Comparison of ENCODE assay signal across 10 mouse cellular contexts in genomic region chr19:33065274-33066200, GRCm38 (mm10).
A peak's percentile ranks its signal among the peaks of the same experiment; 100 is the strongest.
DNase-seq lines count a peak whose midpoint lies in the region; ATAC-seq and TF ChIP-seq lines count a peak whose summit lies in the region.
"Had no signal": no experiment of that assay in that cellular context is flagged by ENCODE, and none has a peak within 500 bp of the region (broad histone marks: within the 10 kb centered on the region; RNA-seq: fewer than 3 reads in every experiment).

No protein-coding gene starts in this region.

- no peaks in the 10 kb centered on the region for H3K9me3 ChIP-seq in kidney, postnatal 0 days (replicated peaks; ENCODE audit: low read length)
- no peaks in the 10 kb centered on the region for H3K9me3 ChIP-seq in stomach, postnatal 0 days (ENCODE audit: control insufficient read depth, low read length)
- H3K9me3 ChIP-seq: neural tube, embryonic 12.5 days had no signal

- no peak overlapping the region for H3K4me3 ChIP-seq in kidney, postnatal 0 days (replicated peaks; ENCODE audit: low read depth, low read length)
- no peak overlapping the region for H3K4me3 ChIP-seq in stomach, postnatal 0 days (ENCODE audit: low read depth, low read length)
- H3K4me3 ChIP-seq: neural tube, embryonic 12.5 days had no signal

- TF ChIP-seq CTCF in kidney, postnatal 0 days (IDR thresholded peaks at IDR 0.05; ENCODE audit: low read depth) = no peak
- TF ChIP-seq CTCF in stomach, postnatal 0 days (IDR thresholded peaks at IDR 0.05; ENCODE audit: low read depth) = no peak

- no peak overlapping the region for H3K9ac ChIP-seq in kidney, postnatal 0 days (ENCODE audit: low read depth, low read length)
- no peak overlapping the region for H3K9ac ChIP-seq in stomach, postnatal 0 days (ENCODE audit: low read length)
- H3K9ac ChIP-seq: neural tube, embryonic 12.5 days had no signal

- DNase-seq in cerebellum, postnatal 10 days = peak; percentile 13 to 30
- no peak for DNase-seq in cerebellum, adult 11-12 months
- DNase-seq in kidney, postnatal 0 days (ENCODE audit: low spot score) = peak; percentile 72
- no peak for DNase-seq in kidney, adult 9 months
- peak; percentile 6 for DNase-seq in right cerebral cortex, postnatal 14 days
- DNase-seq in right cerebral cortex, postnatal 25 days = no peak
- peak; percentile 17 for DNase-seq in stomach, postnatal 0 days (ENCODE audit: low spot score)
- DNase-seq in layer of hippocampus, adult 18-20 months (ENCODE audit: low spot score in 2 of 2) = no peak
- DNase-seq: adrenal gland, postnatal 36 days had no signal

- no peaks in the 10 kb centered on the region; the same call in 1 of the 2 replicates for H3K4me1 ChIP-seq in kidney, postnatal 0 days (replicated peaks; ENCODE audit: insufficient read depth, low read length)
- no peaks in the 10 kb centered on the region for H3K4me1 ChIP-seq in stomach, postnatal 0 days (replicated peaks; ENCODE audit: control insufficient read depth, insufficient read depth)
- H3K4me1 ChIP-seq: neural tube, embryonic 12.5 days had no signal

- WGBS in kidney, postnatal 0 days = 69% methylated on average over 19 of the region's 19 CpGs
- WGBS in stomach, postnatal 0 days = 43% methylated on average over 19 of the region's 19 CpGs

- H3K27me3 ChIP-seq in kidney, postnatal 0 days (ENCODE audit: insufficient read depth, low read length) = no peaks in the 10 kb centered on the region
- no peaks in the 10 kb centered on the region for H3K27me3 ChIP-seq in stomach, postnatal 0 days (ENCODE audit: control insufficient read depth, insufficient read depth, low read length)
- H3K27me3 ChIP-seq: neural tube, embryonic 12.5 days had no signal

- no peak for TF ChIP-seq EP300 in stomach, postnatal 0 days (optimal IDR thresholded peaks at IDR 0.05)

- ATAC-seq in kidney, postnatal 0 days (replicated peaks; ENCODE audit: low FRiP score, low read depth) = no peak
- ATAC-seq in stomach, postnatal 0 days (ENCODE audit: low FRiP score, low TSS enrichment) = peak; percentile 45; the same call in 1 of the 2 replicates

- peak overlapping the region; percentile 66 for H3K27ac ChIP-seq in kidney, postnatal 0 days
- peak overlapping the region; percentile 67 for H3K27ac ChIP-seq in stomach, postnatal 0 days (replicated peaks)
- H3K27ac ChIP-seq: neural tube, embryonic 12.5 days had no signal

- no peaks in the 10 kb centered on the region for H3K36me3 ChIP-seq in kidney, postnatal 0 days (ENCODE audit: insufficient read depth, low read length)
- no peaks in the 10 kb centered on the region for H3K36me3 ChIP-seq in stomach, postnatal 0 days (ENCODE audit: control insufficient read depth, insufficient read depth, low read length)
- H3K36me3 ChIP-seq: neural tube, embryonic 12.5 days had no signal

- H3K4me2 ChIP-seq in kidney, postnatal 0 days (ENCODE audit: low read length) = no peak overlapping the region
- peak overlapping the region; percentile 35 for H3K4me2 ChIP-seq in stomach, postnatal 0 days (replicated peaks; ENCODE audit: low read depth)
- H3K4me2 ChIP-seq: neural tube, embryonic 12.5 days had no signal

Comparison
In these comparisons a context has a peak if more than half of its experiments do, and no peak if none do; other contexts are left out.
1. DNase-seq: peak in cerebellum, postnatal 10 days (2 of 2), kidney, postnatal 0 days (single experiment), right cerebral cortex, postnatal 14 days (single experiment) and stomach, postnatal 0 days (single experiment); none in cerebellum, adult 11-12 months (single experiment), kidney, adult 9 months (single experiment), right cerebral cortex, postnatal 25 days (single experiment) and layer of hippocampus, adult 18-20 months (0 of 2).